Mouse (Mus musculus): ENCODE measurements at regions not wholly inside any gene's neighbourhood (a gene's known extent, or its start where the extent isn't known, plus 50 kb on each side); places are given as distances from the start of the nearest gene placed in this dataset.

GRCm38 (mm10) chr17:80891656-80892055, 52.8 kb upstream of the Tmem178 start:
- DNase-seq (ENCODE audit: low spot score in 2 of 2) = no peak

DNA sequence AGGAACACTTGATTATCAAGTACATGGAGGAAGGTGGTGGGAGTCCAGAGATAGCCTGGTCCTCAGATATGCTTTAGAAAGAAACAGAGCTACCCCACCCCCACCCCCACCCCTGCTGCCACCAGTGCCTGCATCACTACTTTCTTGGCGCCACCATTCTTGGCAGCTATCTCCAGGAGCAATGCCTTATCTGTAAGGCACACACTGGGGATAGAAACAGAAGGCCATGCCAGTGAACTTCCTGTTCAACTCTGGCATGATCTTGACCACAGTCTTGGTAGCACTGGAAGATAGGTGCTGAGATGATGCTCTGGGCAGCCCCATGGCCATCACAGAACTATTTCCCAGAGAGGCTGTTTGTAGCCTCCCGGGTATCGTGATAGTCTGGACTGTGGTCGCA, 55.3 kb upstream of the Tmem178 start:
- no peak for DNase-seq (ENCODE audit: low spot score in 2 of 2)

DNA sequence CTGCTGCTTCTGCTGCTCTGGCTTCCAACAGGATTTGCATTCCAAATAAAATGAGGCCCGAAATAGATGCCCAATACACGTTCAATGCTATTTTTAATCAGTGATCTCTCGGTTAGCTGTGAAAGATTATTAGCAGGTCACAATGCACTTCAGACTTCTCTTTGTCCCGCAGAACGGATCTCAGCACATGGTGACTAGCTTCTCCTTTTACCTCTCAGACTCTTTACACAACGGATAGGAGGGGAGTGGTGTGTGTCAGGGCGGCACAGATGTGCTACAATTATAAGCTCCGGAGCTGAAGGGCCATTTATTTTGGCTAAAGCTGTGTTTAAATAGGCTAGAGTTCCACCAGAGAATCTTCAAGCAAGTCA, 56.7 kb upstream of the Tmem178 start:
- DNase-seq (ENCODE audit: low spot score in 2 of 2) = no peak

GRCm38 (mm10) chr17:80887021-80887748, 57.2 kb upstream of the Tmem178 start:
- DNase-seq (ENCODE audit: low spot score in 2 of 2) = no peak

DNA sequence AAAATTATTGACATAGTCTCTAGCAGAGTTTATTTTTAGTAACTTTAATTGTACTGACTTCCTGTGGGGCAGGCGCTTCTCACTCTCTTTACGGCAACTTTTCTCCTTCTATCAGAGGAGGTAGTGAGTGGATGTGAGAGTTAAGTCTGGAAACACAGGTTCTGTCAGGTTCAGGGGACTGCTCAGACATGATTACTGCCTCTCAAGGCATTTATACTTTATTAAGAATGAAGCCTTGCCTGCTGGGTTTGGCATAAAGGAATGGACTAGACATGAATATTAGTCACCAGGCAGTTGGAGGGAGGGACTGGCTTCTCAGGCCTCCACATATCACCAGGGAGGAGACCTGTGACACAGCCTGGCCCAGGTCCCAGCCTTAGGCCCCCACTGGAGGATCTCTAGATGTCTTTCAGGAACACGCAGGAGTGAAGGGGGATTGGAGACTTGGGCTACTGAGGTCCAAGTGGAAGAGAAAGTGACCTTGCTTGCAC, 58.2 kb upstream of the Tmem178 start:
- no peak for DNase-seq (ENCODE audit: low spot score in 2 of 2)

GRCm38 (mm10) chr17:80885706-80886105, 58.7 kb upstream of the Tmem178 start:
- DNase-seq (ENCODE audit: low spot score in 2 of 2) = no peak

- DNase-seq (ENCODE audit: low spot score in 2 of 2) = no peak
Observed at GRCm38 (mm10) chr17:80884886-80885285, 59.5 kb upstream of the Tmem178 start.

- no peak for DNase-seq (ENCODE audit: low spot score in 2 of 2)
Observed at GRCm38 (mm10) chr17:80882476-80882875, 62.0 kb upstream of the Tmem178 start.

DNA sequence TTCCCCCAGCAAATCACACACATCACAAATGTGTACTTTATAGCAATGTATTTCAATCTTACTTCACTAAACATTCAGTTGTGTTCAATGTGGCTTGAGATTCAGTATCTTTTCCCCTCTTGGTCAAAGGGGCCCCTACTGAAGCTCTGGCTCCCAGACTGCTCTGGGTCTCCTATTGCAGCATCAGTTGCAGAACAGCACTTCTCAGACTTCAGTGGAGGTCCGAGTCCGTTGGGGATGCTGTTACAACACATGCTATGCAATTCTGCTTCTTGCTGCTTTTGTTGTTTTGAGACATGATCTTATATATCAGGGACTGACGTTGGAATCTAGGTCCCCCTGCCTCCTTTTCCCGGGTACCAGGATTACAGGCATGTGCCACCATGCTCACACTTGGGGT, 64.1 kb upstream of the Tmem178 start:
- DNase-seq (ENCODE audit: low spot score in 2 of 2) = no peak

DNA sequence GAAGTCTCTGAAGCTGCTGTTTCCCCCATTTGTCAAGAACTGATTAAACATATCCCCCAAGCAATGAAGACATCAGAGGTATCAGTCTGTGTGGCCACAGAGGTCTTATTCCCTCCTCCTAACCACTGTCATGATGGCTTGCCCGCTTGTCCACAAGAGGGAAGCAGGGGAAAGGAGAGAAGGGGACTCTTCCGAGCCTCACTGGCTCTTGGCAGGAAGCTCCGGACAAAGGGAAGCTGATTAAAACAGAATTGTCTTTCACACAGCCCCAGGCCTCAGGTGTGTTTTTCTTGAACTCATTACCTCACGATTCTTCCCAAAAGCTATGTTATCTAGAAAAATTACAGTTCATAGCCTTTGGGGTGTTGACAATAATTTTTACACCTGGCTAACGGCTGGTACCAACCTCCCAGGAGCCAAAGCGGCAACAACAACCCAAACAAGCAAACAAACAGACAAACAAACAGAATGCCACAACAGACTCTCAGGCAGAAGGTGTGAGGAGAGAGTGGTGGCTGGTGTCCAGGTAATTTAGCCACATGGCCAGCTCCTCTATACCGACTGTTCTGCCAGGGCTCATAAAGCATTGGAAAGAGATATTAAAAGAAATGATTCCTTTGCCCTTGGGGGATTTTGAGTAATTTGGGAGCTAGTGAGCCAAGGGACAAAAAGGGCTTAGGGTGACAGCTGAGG, 68.9 kb upstream of the Tmem178 start:
- DNase-seq (ENCODE audit: low spot score in 2 of 2) = peak in 1 of 2 experiments; percentile 12

DNA sequence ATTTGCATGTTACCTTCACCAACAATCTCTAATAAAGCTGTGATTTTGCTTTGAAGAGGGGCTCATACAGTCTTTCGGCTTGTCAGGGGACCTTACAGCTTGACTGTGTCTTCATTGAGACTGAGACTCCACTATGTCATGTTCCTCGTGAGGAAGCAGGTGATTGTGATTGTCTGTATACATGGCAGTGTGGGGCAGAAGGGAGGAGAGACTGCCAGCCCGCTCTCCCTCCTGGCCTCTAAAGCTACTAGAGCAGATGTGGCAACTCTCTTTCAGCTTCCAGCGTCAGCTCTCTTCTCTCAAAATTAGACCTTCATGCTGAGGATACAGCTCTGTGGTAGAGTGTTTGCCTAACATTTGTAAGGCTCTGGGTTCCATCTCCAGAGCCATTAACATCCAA, 73.5 kb upstream of the Tmem178 start:
- DNase-seq (ENCODE audit: low spot score in 2 of 2) = no peak

GRCm38 (mm10) chr17:80862338-80862737, 82.1 kb upstream of the Tmem178 start:
- DNase-seq (ENCODE audit: low spot score in 2 of 2) = no peak

DNA sequence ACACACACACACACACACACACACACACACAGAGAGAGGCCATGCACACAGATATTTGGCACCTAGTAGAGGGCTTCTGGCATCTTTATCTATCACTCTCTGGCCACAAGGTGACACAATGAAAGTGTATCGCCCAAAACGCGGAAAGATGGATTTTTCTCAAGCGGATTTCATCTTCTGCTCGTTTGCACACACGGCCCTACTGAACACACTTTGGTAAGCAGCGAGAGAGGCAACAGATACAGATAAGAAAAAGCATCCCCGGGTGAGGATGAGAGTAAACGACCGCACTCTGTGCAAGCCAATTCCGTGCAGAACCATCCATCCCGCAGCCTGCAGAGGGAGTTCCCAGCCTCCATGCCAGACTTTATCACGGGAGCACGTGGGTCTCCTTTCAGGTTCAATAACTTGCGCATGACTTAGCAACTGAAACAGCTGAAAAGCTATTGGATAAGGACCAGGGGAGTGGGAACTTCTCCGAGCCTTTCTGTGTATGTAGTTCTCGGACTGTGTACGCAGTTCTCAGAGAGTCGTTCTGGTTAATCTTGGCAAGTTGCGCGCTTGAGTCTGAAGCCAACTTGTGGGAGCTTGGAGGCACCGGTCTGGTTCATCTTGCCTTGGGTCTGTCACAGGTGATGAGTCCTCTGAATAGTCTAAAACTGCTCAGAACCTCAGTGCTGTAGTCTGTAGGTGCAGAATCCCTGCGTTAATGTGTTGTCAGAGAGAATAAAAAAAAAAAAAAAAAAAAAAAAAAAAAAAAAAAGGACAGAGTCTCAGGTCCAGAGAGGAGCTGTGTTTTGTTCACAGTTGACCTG, 97.2 kb upstream of the Tmem178 start:
- no peak for DNase-seq (ENCODE audit: low spot score in 2 of 2)

GRCm38 (mm10) chr17:80845349-80845748, 99.1 kb upstream of the Tmem178 start:
- no peak for DNase-seq (ENCODE audit: low spot score in 2 of 2)

DNA sequence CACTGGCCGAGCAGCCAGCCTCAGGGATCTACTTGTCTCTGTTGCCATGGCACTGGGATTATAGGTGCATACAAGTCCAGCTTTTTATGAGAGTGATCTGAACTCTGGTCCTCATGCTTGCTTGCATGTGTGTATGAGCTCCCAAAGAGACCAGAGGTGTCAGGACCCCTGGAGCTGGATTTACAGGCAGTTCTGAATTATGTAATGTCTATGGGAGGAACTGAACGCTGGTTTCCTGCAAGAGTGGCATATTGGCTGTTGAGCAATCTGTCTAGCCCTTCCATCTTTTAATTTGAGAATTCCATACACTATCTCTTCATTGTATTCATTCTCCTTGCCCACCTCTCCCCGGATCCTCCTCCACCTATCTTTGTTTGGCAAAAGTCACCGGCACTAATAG, 102.5 kb upstream of the Tmem178 start:
- DNase-seq (ENCODE audit: low spot score in 2 of 2) = no peak

GRCm38 (mm10) chr17:80840896-80841295, 103.5 kb upstream of the Tmem178 start:
- DNase-seq (ENCODE audit: low spot score in 2 of 2) = no peak

DNA sequence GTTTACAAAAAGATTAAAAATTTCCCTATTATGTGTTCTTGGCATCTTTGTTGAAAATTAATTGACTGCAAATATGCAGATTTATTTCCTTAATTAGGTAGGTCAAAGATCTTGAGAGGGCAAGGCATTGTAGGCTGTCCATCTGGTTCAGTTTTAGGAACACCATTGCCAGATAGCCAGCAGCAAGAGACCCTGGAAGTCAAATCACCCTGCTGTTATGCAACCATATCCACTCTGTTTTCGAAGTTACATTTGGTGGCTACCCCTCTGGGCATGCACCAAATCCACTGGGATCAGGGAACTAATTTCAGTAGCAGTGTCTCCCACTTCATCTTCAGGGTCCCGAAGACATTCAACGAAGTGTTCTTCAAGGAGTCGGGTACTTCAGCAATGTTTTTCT, 104.0 kb upstream of the Tmem178 start:
- DNase-seq (ENCODE audit: low spot score in 2 of 2) = no peak

- DNase-seq (ENCODE audit: low spot score in 2 of 2) = no peak
Observed at GRCm38 (mm10) chr17:80834701-80835100, 106.4 kb upstream of the Map4k3 start.

DNA sequence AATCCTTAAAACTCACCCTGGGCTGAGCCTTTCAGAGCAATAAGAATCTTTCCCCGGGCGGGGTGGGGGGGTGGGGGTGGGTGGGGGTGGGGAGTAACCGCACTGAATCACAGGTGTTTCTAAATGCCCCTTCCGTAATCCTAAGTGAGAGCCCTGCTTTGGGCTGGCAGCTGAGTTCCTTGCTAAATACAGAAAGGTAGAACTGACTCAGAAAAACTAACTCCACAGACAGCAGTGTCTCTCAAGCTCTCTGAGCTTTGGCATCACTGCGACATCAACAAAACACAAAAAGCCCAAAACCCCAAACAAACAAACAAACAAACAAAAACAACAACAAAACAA, 105.9 kb upstream of the Map4k3 start:
- DNase-seq (ENCODE audit: low spot score in 2 of 2) = no peak

- no peak for DNase-seq (ENCODE audit: low spot score in 2 of 2)
Observed at GRCm38 (mm10) chr17:80833355-80834175, 105.3 kb upstream of the Map4k3 start.

GRCm38 (mm10) chr17:80831686-80832085, 103.4 kb upstream of the Map4k3 start:
- DNase-seq (ENCODE audit: low spot score in 2 of 2) = no peak

Data from adrenal gland, postnatal 4 days (tissue).